Mouse (Mus musculus) gastrocnemius, adult 18-20 months (tissue): ENCODE data around the gene Mamdc4. TPM values are rescaled to one million over a fixed set of nuclear protein-coding genes. Genes with fewer than 3 reads are reported as not detected.

Source experiments
- total RNA-seq, 2 experiments: library from RNA; stranded (reverse); gene quantifications; 2 replicates each; pipeline ENCODE4 v1.2.3; 2021

Gene Mamdc4
- total RNA-seq, 2 experiments from 2014 or later: 0.12 to 0.34 TPM

Other genes starting within 250 kb of the Mamdc4 start
- gene Man1b1, start 242.5 kb downstream of the Mamdc4 start, total RNA-seq: 10 to 100 TPM; 14.0 to 15.2 TPM
- 10 to 100 TPM; 15.2 to 17.9 TPM for gene Dpp7, start 218.5 kb downstream of the Mamdc4 start, total RNA-seq
- gene Uap1l1, start 209.2 kb downstream of the Mamdc4 start, total RNA-seq: 1 to 10 TPM; 3.8 to 5.7 TPM
- gene Sapcd2, start 202.5 kb downstream of the Mamdc4 start, total RNA-seq: not detected
- 1 to 10 TPM; 6.2 to 8.3 TPM for gene Entpd2, start 179.0 kb downstream of the Mamdc4 start, total RNA-seq
- gene Npdc1, start 175.5 kb downstream of the Mamdc4 start, total RNA-seq: 10 to 100 TPM; 15.8 to 19.0 TPM
- not detected for gene Fut7, start 151.6 kb downstream of the Mamdc4 start, total RNA-seq
- 10 to 100 TPM; 14.1 to 15.5 TPM for gene Abca2, start 146.1 kb downstream of the Mamdc4 start, total RNA-seq
- gene Clic3, start 118.0 kb downstream of the Mamdc4 start, total RNA-seq: 1 to 10 TPM in 1 of 2 experiments, under 1 TPM in 1; 0.39 to 1.0 TPM
- gene Paxx, start 113.8 kb downstream of the Mamdc4 start, total RNA-seq: 10 to 100 TPM; 13.7 to 15.1 TPM
- gene Ptgds, start 104.8 kb downstream of the Mamdc4 start, total RNA-seq: not detected
- gene Lcn12, start 80.9 kb downstream of the Mamdc4 start, total RNA-seq: not detected
- gene Fbxw5, start 74.1 kb downstream of the Mamdc4 start, total RNA-seq: 10 to 100 TPM; 81.5 to 84.3 TPM
- 1 to 10 TPM; 2.0 to 2.1 TPM for gene C8g, start 73.1 kb downstream of the Mamdc4 start, total RNA-seq
- 10 to 100 TPM; 13.7 to 15.1 TPM for gene Traf2, start 27.9 kb downstream of the Mamdc4 start, total RNA-seq
- 100 to 1,000 TPM; 179 to 182 TPM for gene Edf1, start 17.0 kb downstream of the Mamdc4 start, total RNA-seq
- 10 to 100 TPM; 54.6 to 57.5 TPM for gene Phpt1, start 379 bp upstream of the Mamdc4 start, total RNA-seq
- gene Ajm1, start 6.9 kb upstream of the Mamdc4 start, total RNA-seq: not detected
- 10 to 100 TPM; 75.3 to 82.5 TPM for gene Rabl6, start 33.7 kb upstream of the Mamdc4 start, total RNA-seq
- not detected for gene Ccdc183, start 42.8 kb upstream of the Mamdc4 start, total RNA-seq
- 10 to 100 TPM; 17.1 to 17.3 TPM for gene Tmem141, start 47.2 kb upstream of the Mamdc4 start, total RNA-seq
- gene Fcna, start 53.2 kb upstream of the Mamdc4 start, total RNA-seq: 1 to 10 TPM; 2.4 to 3.0 TPM
- gene Lcn8, start 78.3 kb upstream of the Mamdc4 start, total RNA-seq: 1 to 10 TPM; 4.5 to 5.0 TPM
- gene Lcn5, start 83.1 kb upstream of the Mamdc4 start, total RNA-seq: not detected
- not detected for gene Lcn6, start 101.9 kb upstream of the Mamdc4 start, total RNA-seq
- gene Lcn10, start 107.9 kb upstream of the Mamdc4 start, total RNA-seq: not detected
- gene Obp2a, start 125.2 kb upstream of the Mamdc4 start, total RNA-seq: not detected
- 10 to 100 TPM; 15.6 to 16.3 TPM for gene Bmyc, start 131.9 kb upstream of the Mamdc4 start, total RNA-seq
- not detected for gene Obp2b, start 162.2 kb upstream of the Mamdc4 start, total RNA-seq
- not detected for gene Lcn3, start 190.7 kb upstream of the Mamdc4 start, total RNA-seq
- gene Lcn11, start 202.2 kb upstream of the Mamdc4 start, total RNA-seq: not detected
- gene Gm13539, start 207.4 kb upstream of the Mamdc4 start, total RNA-seq: not detected
- not detected for gene Glt6d1, start 241.0 kb upstream of the Mamdc4 start, total RNA-seq
- gene Lcn9, start 248.3 kb upstream of the Mamdc4 start, total RNA-seq: not detected